Mouse (Mus musculus): ENCODE results near the gene Ptpdc1. TPM values are rescaled to one million over a fixed set of nuclear protein-coding genes. Genes with fewer than 3 reads are reported as not detected.
A peak's percentile ranks its signal among the peaks of the same experiment; 100 is the strongest.

Gene Ptpdc1
- polyA plus RNA-seq, 1 experiment from 2014 or later = 6.9 TPM

GRCm38 (mm10) chr13:48528123-48528871 is 97.2 kb downstream of the Ptpdc1 start:
- Histone ChIP-seq H3K4me3 (replicated peaks) (no peak overlapping the region), H3K9me3 (no peaks in the 10 kb centered on the region), H3K4me2 (replicated peaks) (no peak overlapping the region), H3K27ac (no peak overlapping the region), H3K27me3 (replicated peaks) (no peaks in the 10 kb centered on the region), H3K9ac (no peak overlapping the region), H3K4me1 (replicated peaks) (no peaks in the 10 kb centered on the region), H3K36me3 (no peaks in the 10 kb centered on the region)
- ATAC-seq = peak; percentile 74
- 55% methylated on average over 15 of the region's 15 CpGs for WGBS

MicroRNAs within 50 kb of the gene (microRNA counts, 519-probe panel; counts per million panel counts)
- microRNA mmu-let-7a (4,753 counts per million, percentile 99 among the panel's probes with 10 or more counts), microRNA mmu-let-7d (4,864 counts per million, percentile 99 among the panel's probes with 10 or more counts), microRNA mmu-let-7f (4,240 counts per million, percentile 96 among the panel's probes with 10 or more counts)

Other genes with a start within 250 kb of the Ptpdc1 start
- 3.0 and 3.1 TPM in 2 replicates for gene Zfp169, start 112.2 kb downstream of the Ptpdc1 start, polyA plus RNA-seq (2015; fragmentation: Nextera tagmentation; extraction: Ambion mirVana)
- gene A830005F24Rik, start 112.1 kb downstream of the Ptpdc1 start, polyA plus RNA-seq (2015; fragmentation: Nextera tagmentation; extraction: Ambion mirVana) = 0.37 and 0.99 TPM in 2 replicates
- 1.3 and 1.4 TPM in 2 replicates for gene Barx1, start 37.3 kb upstream of the Ptpdc1 start, polyA plus RNA-seq (2015; fragmentation: Nextera tagmentation; extraction: Ambion mirVana)
- 5.5 and 6.3 TPM in 2 replicates for gene Phf2, start 245.5 kb upstream of the Ptpdc1 start, polyA plus RNA-seq (2015; fragmentation: Nextera tagmentation; extraction: Ambion mirVana)